Mouse (Mus musculus) olfactory bulb, adult 2 months (tissue): Measurements from ENCODE around the gene Dcaf1. TPM values are rescaled to one million over a fixed set of nuclear protein-coding genes. Genes with fewer than 3 reads are reported as not detected.
A peak's percentile ranks its signal among the peaks of the same experiment; 100 is the strongest.

Experiments
- H3K27ac ChIP-seq: fragments of 200-500 bp; 2 replicates; pipeline ENCODE4 v1.5.1; 2012; ENCODE audit warnings: low read depth, low read length; ENCODE audit not compliant: insufficient read depth
- H3K4me1 ChIP-seq: fragments of 200-500 bp; 2 replicates; pipeline ENCODE4 v1.6.1; 2012; ENCODE audit warnings: low read length; ENCODE audit not compliant: control insufficient read depth, insufficient read depth
- H3K4me3 ChIP-seq: fragments of 200-500 bp; 2 replicates; pipeline ENCODE4 v1.5.1; 2012; ENCODE audit warnings: mild to moderate bottlenecking, low read depth, low read length, moderate library complexity; ENCODE audit not compliant: insufficient read depth
- CTCF ChIP-seq: fragments of 200-500 bp; IDR thresholded peaks from 2 replicates; pipeline ENCODE4 v1.5.1; 2012; ENCODE audit warnings: low read depth, mild to moderate bottlenecking, low read length, moderate library complexity; ENCODE audit not compliant: insufficient read depth
- POLR2A ChIP-seq: fragments of 200-500 bp; IDR thresholded peaks from 2 replicates; pipeline ENCODE4 v1.6.1; 2012; ENCODE audit warnings: mild to moderate bottlenecking, low read depth, low read length, moderate library complexity; ENCODE audit not compliant: insufficient read depth
- WGBS: fragments of 180-500 bp; shearing (Covaris S2); methylation state at CpG from one replicate; pipeline ENCODE4 v1.1.7; 2018; 5-methylcytosine and 5-hydroxymethylcytosine counted together
- polyA plus RNA-seq: library from polyadenylated mRNA; stranded (reverse); fragments of >200 nt; gene quantifications from 2 replicates; pipeline ENCODE4 v1.2.4, GENCODE M21; 2012; ENCODE audit warnings: low replicate concordance; ENCODE audit not compliant: missing spikeins, insufficient read depth, insufficient read length

The Dcaf1 gene
- polyA plus RNA-seq, 1 experiment: not detected

DNA sequence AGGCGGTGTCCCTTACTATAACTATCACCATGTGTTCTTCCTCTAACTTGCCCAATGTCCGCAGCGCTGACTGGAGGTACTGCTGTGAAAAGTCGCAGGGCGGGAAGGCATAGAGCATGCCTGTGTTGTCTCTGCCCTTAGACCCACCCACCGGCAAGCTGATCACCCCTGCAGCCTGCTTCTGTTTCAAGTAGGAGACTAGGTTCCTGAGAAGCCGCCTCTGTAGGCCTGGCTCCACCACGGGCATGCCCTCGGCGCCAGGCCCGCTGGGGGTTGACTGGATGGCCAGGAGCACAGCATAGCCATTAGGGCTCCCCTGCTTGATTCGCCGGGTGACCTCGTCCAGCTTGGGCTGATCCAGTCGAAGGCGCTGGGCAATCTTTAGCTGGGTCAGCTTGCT, 62.6 kb downstream of the Dcaf1 start:
- Histone ChIP-seq H3K27ac (no peak overlapping the region), H3K4me1 (peaks cover 38% of the 10 kb centered on the region), H3K4me3 (peak overlapping the region; percentile 76)
- TF ChIP-seq CTCF (no peak), POLR2A (no peak)
- 22% methylated on average over 16 of the region's 16 CpGs for WGBS

DNA sequence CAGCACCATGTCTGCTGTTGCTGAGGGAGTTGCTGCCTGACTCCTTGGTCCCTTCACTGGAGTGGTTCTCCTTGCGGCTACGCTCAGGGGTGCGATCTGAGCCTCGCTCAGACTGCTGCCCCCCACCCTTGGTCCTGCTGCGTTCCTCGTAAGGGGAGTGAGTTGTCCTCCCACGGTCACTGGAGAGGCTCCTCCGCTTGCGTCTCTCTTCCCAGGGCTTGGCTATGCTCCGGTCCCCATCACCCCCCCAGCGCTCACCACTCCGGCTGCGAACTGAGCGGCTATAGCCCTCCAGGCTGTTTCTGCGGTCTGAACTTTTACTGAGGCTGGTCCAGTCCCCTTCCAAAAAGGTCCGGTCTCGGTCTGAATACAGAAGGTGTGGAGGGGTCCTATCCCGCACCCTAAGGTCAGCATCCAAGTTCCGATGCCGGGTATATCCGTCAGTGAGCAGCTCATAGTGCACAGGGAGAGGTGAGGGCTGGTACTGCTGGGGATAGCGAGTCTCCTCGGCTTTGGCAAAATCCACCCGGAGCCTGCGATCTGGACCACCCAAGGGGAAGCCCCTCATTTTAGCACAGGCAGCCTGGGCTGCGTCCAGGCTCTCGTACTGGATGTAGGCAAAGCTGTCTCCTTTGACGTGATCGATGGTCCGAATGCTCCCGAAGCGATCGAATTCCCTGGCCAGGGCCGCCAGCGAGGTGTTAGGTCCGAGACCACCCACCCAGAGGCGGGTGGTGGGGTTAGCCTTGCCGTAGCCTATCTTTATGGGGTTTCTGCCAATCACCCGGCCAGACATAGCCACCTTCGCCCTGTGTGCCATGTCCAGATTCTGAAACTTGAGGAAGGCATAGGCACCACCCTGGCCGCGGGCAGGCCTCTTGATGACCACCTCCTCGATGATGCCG, 63.6 kb downstream of the Dcaf1 start:
- Histone ChIP-seq H3K4me1 (peaks cover 38% of the 10 kb centered on the region), H3K27ac (no peak overlapping the region), H3K4me3 (peak overlapping the region; percentile 76)
- WGBS: 16% methylated on average over 44 of the region's 44 CpGs
- TF ChIP-seq POLR2A: no peak
- no peak for TF ChIP-seq CTCF

DNA sequence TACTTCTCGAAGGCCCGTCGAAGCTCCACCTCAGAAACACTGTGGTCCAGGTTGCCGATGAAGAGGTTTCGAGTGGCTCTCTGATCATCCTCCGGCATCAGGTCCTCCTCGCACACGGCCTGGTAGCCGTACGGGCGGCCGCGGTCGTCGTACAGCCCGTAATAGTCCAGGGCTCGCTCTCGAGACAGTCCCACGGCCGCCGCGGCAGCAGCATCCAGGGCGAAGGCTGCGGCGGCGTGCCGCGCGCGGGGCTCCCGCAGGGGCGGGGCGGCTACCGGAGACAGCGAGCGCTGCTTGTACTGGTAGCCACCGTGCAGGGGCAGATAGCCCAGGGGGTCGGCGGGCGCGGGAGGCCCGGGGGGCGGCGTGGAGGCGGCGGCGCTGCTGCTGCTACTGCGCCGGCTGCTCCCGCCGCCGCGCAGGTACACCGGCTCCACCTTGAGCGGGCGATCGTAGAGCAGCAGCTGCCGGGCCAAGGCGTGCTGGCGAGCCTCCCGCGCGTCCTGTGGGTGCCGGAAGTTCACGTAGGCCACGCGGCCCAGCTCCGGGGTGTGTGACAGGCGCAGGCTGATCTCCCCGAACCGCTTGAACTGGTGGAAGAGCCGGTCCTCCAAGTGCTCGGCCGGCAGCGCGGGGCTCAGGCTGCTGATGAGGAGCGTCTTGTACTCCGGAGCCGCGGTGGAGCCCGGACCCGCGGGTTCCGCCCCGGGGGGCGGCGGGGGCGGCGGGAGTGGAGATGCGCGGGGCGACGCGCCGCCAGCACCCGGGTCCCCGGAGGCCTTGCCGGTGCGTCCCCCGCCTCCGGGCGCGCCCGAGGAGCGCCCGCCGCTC, 64.4 kb downstream of the Dcaf1 start:
- Histone ChIP-seq H3K27ac (peak overlapping the region; percentile 49; the same call in 1 of the 2 replicates), H3K4me3 (peak overlapping the region; percentile 76), H3K4me1 (peaks cover 41% of the 10 kb centered on the region)
- WGBS: under 1% methylated on average over 106 of the region's 107 CpGs
- TF ChIP-seq POLR2A (no peak), CTCF (no peak)

DNA sequence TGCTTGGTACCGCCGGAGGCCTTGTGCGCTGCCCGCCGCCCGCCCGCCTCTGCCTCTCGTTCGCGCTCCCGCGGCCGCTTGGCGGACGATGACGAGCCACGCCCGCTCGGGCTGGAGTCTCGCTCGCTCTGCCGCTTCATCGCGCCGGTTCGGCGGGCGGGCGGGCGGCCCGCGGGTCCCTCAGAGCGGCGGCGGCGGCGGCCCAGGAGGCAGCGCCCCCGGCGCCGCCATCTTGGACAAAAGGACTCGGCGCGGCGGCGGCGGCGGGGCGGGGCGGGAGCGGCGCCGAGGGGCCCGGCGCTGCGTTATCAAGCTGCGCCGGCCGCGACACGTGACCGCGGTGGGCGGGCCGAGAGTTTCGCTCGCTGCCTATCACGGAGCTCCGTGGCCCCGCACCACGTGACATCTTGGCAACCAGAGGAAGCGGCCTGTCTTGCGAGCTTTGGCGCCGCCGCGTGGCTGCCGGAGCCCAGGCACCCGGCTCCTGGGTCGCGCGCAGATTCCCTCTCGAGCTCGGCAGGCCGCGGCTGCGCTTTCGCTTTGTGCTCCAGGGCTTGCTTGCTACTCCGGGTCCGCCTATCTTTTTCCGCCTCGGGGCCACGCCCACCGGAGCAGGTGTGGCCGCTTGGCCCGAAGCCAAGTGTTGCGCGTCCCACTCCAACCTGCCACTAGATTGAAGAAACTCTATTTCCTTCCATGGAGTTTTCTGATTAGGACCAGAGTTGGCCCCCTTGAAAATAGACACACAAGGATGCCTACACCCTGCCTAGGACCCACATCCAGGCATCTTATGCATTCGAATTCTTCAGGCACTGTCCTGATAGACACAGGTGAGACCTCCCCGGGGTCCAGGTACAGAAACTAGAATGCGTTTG, 65.4 kb downstream of the Dcaf1 start, which contains the start of gene Rbm15b:
Rbm15b (minus strand) TSS at position 601 of the 875 bp plus-strand sequence.
- H3K4me1 ChIP-seq: peaks cover 41% of the 10 kb centered on the region
- 2% methylated on average over 101 of the region's 101 CpGs for WGBS
- H3K4me3 ChIP-seq: peak within 1 kb of the TSS; percentile 76

DNA sequence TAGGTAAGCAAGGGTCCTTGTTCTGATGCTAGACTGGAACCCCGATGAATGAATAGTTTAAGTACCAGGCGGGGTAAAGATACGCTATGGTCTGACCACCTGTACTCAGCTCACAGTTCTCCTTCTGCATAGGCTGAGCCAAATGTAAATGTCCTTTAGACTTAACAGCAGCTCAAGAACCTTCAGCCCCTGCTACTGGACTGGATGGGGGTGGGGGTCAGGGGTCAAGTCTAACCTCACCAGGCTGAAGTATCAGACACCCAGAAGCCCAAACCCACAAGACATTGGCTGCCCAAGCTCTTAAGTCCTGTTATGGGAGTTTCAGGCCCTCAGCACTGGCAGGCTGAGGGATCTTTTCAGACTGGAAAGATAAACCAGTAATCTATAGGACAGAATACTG, 66.7 kb downstream of the Dcaf1 start:
- TF ChIP-seq CTCF: no peak
- no peak for TF ChIP-seq POLR2A
- Histone ChIP-seq H3K27ac (no peak overlapping the region), H3K4me3 (no peak overlapping the region), H3K4me1 (peaks cover 38% of the 10 kb centered on the region)
- 84% methylated on average over 3 of the region's 3 CpGs for WGBS

More for the DNA sequence above, 65.4 kb downstream of the Dcaf1 start, which contains the start of gene Rbm15b:
- peak within 1 kb of the TSS; percentile 49; the same call in 1 of the 2 replicates for H3K27ac ChIP-seq
- TF ChIP-seq POLR2A: peak; percentile 58
- TF ChIP-seq CTCF: peak; percentile 66

DNA sequence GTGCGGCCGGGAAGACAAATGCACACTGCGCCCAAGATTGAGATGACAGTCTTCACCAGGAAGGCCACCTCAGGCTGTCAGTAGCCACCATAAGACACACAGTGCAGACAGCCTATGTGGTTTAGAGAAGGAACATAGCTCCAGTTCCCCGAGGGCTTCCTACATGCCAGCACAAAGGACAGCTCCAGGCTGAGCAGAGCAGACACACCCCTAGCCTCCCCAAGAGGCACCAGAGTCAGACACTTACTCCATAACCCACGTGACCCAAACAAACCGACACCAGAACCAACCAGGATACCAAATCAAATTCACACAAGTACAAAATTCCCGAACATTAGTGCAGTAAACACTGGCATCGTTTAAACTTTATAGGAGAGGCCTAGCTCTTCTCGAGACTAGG, 67.6 kb downstream of the Dcaf1 start:
- TF ChIP-seq CTCF (no peak), POLR2A (no peak)
- WGBS: 83% methylated on average over 9 of the region's 9 CpGs
- Histone ChIP-seq H3K4me3 (no peak overlapping the region), H3K27ac (no peak overlapping the region), H3K4me1 (peaks cover 32% of the 10 kb centered on the region)

DNA sequence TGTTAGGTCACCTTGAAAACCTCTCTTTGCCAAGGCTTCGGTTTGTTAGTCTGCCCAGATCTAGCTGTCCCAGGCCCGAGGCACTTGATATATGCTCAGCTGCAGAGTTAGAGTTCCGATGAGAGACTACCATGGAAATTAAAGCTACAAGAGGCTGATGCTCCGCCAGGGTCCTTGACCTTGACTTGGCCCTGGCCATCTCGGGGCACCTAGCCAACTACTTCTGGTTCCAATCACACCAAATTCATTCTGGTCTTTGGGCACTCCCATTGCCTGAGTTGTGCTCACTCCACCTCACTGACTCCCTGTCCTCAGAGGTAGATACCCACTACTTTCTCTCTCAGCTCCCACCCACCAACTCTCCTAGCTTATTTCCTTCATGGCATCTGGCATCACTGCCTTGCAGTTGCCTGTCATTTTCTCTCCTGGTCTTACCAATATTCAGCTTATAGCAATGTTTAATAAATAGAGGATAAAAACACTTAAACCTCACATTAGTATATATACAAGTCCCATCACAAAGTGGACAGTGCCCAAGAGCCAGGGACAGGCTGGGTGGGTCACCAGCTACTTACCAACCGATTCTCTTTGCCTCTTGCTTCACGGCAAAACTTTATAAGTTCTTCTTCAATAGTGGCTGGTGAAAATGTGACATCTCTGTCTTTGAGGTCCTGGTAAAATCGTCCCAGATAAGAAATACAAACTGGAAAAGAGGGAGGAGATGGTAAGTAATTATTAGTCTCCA, 69.0 kb downstream of the Dcaf1 start:
- TF ChIP-seq POLR2A: no peak
- no peak for TF ChIP-seq CTCF
- Histone ChIP-seq H3K4me3 (no peak overlapping the region), H3K27ac (no peak overlapping the region), H3K4me1 (peaks cover 18% of the 10 kb centered on the region)
- WGBS: 50% methylated on average over 8 of the region's 8 CpGs
